Mouse (Mus musculus) myocyte (in vitro differentiated cells): Measurements from ENCODE around the gene Atn1.

Source experiments
- CEBPB ChIP-seq: IDR thresholded peaks from 2 replicates; pipeline ENCODE4 v1.6.1; 2011; ENCODE audit warnings: mild to moderate bottlenecking, moderate library complexity; ENCODE audit not compliant: poor library complexity, insufficient read depth, severe bottlenecking
- MYOG ChIP-seq, 3 experiments: IDR thresholded peaks; one replicate each; pipeline ENCODE4 v1.6.1; 2011; ENCODE audit warnings: control low read depth in 2 of 3, low read depth in 2 of 3, mild to moderate bottlenecking in 2 of 3; ENCODE audit not compliant: insufficient read length in 2 of 3, control insufficient read depth in 1 of 3, insufficient read depth in 1 of 3
- POLR2A ChIP-seq: IDR thresholded peaks from one replicate; pipeline ENCODE4 v1.6.1; 2011; ENCODE audit warnings: low read depth, mild to moderate bottlenecking, control low read depth, moderate library complexity; ENCODE audit not compliant: insufficient read length
- POLR2AphosphoS2 ChIP-seq: IDR thresholded peaks from one replicate; pipeline ENCODE4 v1.6.1; 2011; ENCODE audit warnings: low read depth, control low read depth; ENCODE audit not compliant: insufficient read length
- TCF12 ChIP-seq: IDR thresholded peaks from one replicate; pipeline ENCODE4 v1.6.1; 2011; ENCODE audit warnings: mild to moderate bottlenecking, control low read depth; ENCODE audit not compliant: poor library complexity, insufficient read depth, severe bottlenecking
- USF1 ChIP-seq: IDR thresholded peaks from one replicate; pipeline ENCODE4 v1.6.1; 2011; ENCODE audit warnings: low read depth, mild to moderate bottlenecking, control low read depth, moderate library complexity

GRCm38 (mm10) chr6:124718703-124719102 is 37.6 kb downstream of the Atn1 start:
- no peak for TF ChIP-seq POLR2A
- no peak for TF ChIP-seq MYOG (IDR thresholded peaks at IDR 0.05; ENCODE audit: control insufficient read depth in 1 of 3, insufficient read depth in 1 of 3, insufficient read length in 2 of 3, low read depth in 2 of 3)
- no peak for TF ChIP-seq USF1
- TF ChIP-seq CEBPB: no peak
- TF ChIP-seq TCF12: no peak
- no peak for TF ChIP-seq POLR2AphosphoS2
